Mouse (Mus musculus) MEL (cell line): ENCODE results near the gene Crk. TPM values are rescaled to one million over a fixed set of nuclear protein-coding genes. Genes with fewer than 3 reads are reported as not detected.

ENCODE experiments used
- DNase-seq: peaks from one replicate; pipeline ENCODE4 v3.0.0; 2011; ENCODE audit warnings: low read depth, low spot score
- H3K27ac ChIP-seq: 2 replicates; pipeline ENCODE4 v1.5.1; 2012; ENCODE audit warnings: low read depth, mild to moderate bottlenecking, control low read depth, low read length, moderate library complexity; ENCODE audit not compliant: control insufficient read depth
- H3K27me3 ChIP-seq, 2 experiments: fragments of 150-350 bp in 1 of 2; sonication (generic) in 1 of 2; 2 replicates each; pipeline ENCODE4 v1.6.1; 2012; ENCODE audit warnings: low read length in 2 of 2, mild to moderate bottlenecking in 2 of 2, improper control_type of control experiment in 1 of 2, moderate library complexity in 1 of 2; ENCODE audit not compliant: insufficient read depth in 2 of 2, control insufficient read depth in 1 of 2
- H3K36me3 ChIP-seq, 2 experiments: 2 replicates each; pipeline ENCODE4 v1.6.1; 2012 to 2014; ENCODE audit warnings: low read length in 2 of 2, improper control_type of control experiment in 1 of 2, inconsistent platforms in 1 of 2, mild to moderate bottlenecking in 1 of 2; ENCODE audit not compliant: insufficient read depth in 2 of 2, control insufficient read depth in 1 of 2
- H3K4me1 ChIP-seq, 2 experiments: fragments of 150-350 bp in 1 of 2; sonication (generic) in 1 of 2; 2 replicates each; pipeline ENCODE4 v1.6.1; 2012; ENCODE audit warnings: low read length in 2 of 2, improper control_type of control experiment in 1 of 2, mild to moderate bottlenecking in 1 of 2; ENCODE audit not compliant: insufficient read depth in 2 of 2, control insufficient read depth in 1 of 2
- H3K4me3 ChIP-seq, 2 experiments: fragments of 150-350 bp in 1 of 2; sonication (generic) in 1 of 2; 2 replicates each; pipeline ENCODE4 v1.5.1; 2012; ENCODE audit warnings: low read depth in 2 of 2, low read length in 2 of 2, mild to moderate bottlenecking in 2 of 2, moderate library complexity in 2 of 2, control low read depth in 1 of 2, improper control_type of control experiment in 1 of 2; ENCODE audit not compliant: control insufficient read depth in 1 of 2, insufficient read depth in 1 of 2
- H3K79me2 ChIP-seq: 2 replicates; pipeline ENCODE4 v1.6.1; 2012; ENCODE audit warnings: mild to moderate bottlenecking, low read length, moderate library complexity; ENCODE audit not compliant: control insufficient read depth, poor library complexity, insufficient read depth
- H3K9ac ChIP-seq: 2 replicates; pipeline ENCODE4 v1.6.1; 2012; ENCODE audit warnings: low read depth, mild to moderate bottlenecking, control low read depth, low read length, moderate library complexity; ENCODE audit not compliant: control insufficient read depth, poor library complexity, severe bottlenecking
- H3K9me3 ChIP-seq: fragments of 150-350 bp; sonication (generic); replicated peaks from 2 replicates; pipeline ENCODE4 v1.6.1; 2012; ENCODE audit warnings: mild to moderate bottlenecking, low read length, improper control_type of control experiment, moderate library complexity; ENCODE audit not compliant: insufficient read depth
- CHD2 ChIP-seq: IDR thresholded peaks from 2 replicates; pipeline ENCODE4 v1.6.1; 2011; ENCODE audit warnings: low read length, improper control_type of control experiment
- CTCF ChIP-seq, 3 experiments: IDR thresholded peaks in 2 of 3; conservative IDR thresholded peaks in 1 of 3; 2 replicates each; pipeline ENCODE4 v1.5.1; 2011 to 2012; ENCODE audit warnings: low read length in 3 of 3, low read depth in 2 of 3, mild to moderate bottlenecking in 2 of 3, improper control_type of control experiment in 1 of 3, inconsistent platforms in 1 of 3, mixed read lengths in 1 of 3, moderate library complexity in 1 of 3; ENCODE audit not compliant: control insufficient read depth in 1 of 3, insufficient read depth in 1 of 3, poor library complexity in 1 of 3, severe bottlenecking in 1 of 3
- HCFC1 ChIP-seq: IDR thresholded peaks from 2 replicates; pipeline ENCODE4 v1.6.1; 2012; ENCODE audit warnings: low read depth, mild to moderate bottlenecking, inconsistent platforms, low read length, improper control_type of control experiment, moderate library complexity
- KAT2A ChIP-seq: conservative IDR thresholded peaks from 2 replicates; pipeline ENCODE4 v1.6.1; 2012; ENCODE audit warnings: low read depth, low read length, improper control_type of control experiment, inconsistent platforms
- MAZ ChIP-seq: IDR thresholded peaks from 2 replicates; pipeline ENCODE4 v1.6.1; 2012; ENCODE audit warnings: low read depth, mild to moderate bottlenecking, inconsistent platforms, low read length, improper control_type of control experiment
- MXI1 ChIP-seq: IDR thresholded peaks from 2 replicates; pipeline ENCODE4 v1.6.1; 2011; ENCODE audit warnings: mild to moderate bottlenecking, low read depth, low read length, improper control_type of control experiment
- MYB ChIP-seq: IDR thresholded peaks from 2 replicates; pipeline ENCODE4 v1.6.1; 2011; ENCODE audit warnings: mild to moderate bottlenecking, low read depth, low read length, improper control_type of control experiment
- NELFE ChIP-seq: IDR thresholded peaks from 2 replicates; pipeline ENCODE4 v1.6.1; 2011; ENCODE audit warnings: low read depth, low read length, improper control_type of control experiment
- NRF1 ChIP-seq: IDR thresholded peaks from 2 replicates; pipeline ENCODE4 v1.6.1; 2014; ENCODE audit warnings: low read depth, mild to moderate bottlenecking, inconsistent platforms, low read length, improper control_type of control experiment, moderate library complexity; ENCODE audit not compliant: poor library complexity, insufficient read depth, severe bottlenecking
- POLR2A ChIP-seq, 2 experiments: IDR thresholded peaks; 2 replicates each; pipeline ENCODE4 v1.6.1; 2011 to 2012; ENCODE audit warnings: low read length in 2 of 2, mild to moderate bottlenecking in 2 of 2, control low read depth in 1 of 2, improper control_type of control experiment in 1 of 2, low read depth in 1 of 2, moderate library complexity in 1 of 2; ENCODE audit not compliant: control insufficient read depth in 1 of 2, insufficient read depth in 1 of 2, poor library complexity in 1 of 2
- RCOR1 ChIP-seq: IDR thresholded peaks from 2 replicates; pipeline ENCODE4 v1.6.1; 2012; ENCODE audit warnings: low read depth, mild to moderate bottlenecking, inconsistent platforms, low read length, improper control_type of control experiment
- SIN3A ChIP-seq: IDR thresholded peaks from 2 replicates; pipeline ENCODE4 v1.6.1; 2012; ENCODE audit warnings: low read length, improper control_type of control experiment, inconsistent platforms
- TBP ChIP-seq: IDR thresholded peaks from 2 replicates; pipeline ENCODE4 v1.8.0; 2011; ENCODE audit warnings: low read depth, low read length, improper control_type of control experiment
- UBTF ChIP-seq: IDR thresholded peaks from 2 replicates; pipeline ENCODE4 v1.6.1; 2012; ENCODE audit warnings: low read depth, mild to moderate bottlenecking, inconsistent platforms, low read length, improper control_type of control experiment, moderate library complexity, borderline replicate concordance; ENCODE audit not compliant: insufficient read depth
- USF1 ChIP-seq: IDR thresholded peaks from 2 replicates; pipeline ENCODE4 v1.6.1; 2014; ENCODE audit warnings: low read depth, mild to moderate bottlenecking, inconsistent platforms, low read length, improper control_type of control experiment, moderate library complexity
- ZNF384 ChIP-seq: IDR thresholded peaks from 2 replicates; pipeline ENCODE4 v1.6.1; 2012; ENCODE audit warnings: low read depth, mild to moderate bottlenecking, inconsistent platforms, low read length, improper control_type of control experiment
- polyA plus RNA-seq, 2 experiments: library from polyadenylated mRNA; stranded (reverse) in 1 of 2; unstranded in 1 of 2; fragments of >175 nt in 1 of 2; fragments of >200 nt in 1 of 2; gene quantifications; 2 replicates each; pipeline versions ENCODE4 v1.2.1 to v1.2.4; 2012; ENCODE audit warnings: low replicate concordance in 2 of 2, low read depth in 1 of 2; ENCODE audit not compliant: insufficient read length in 2 of 2, insufficient read depth in 1 of 2, missing spikeins in 1 of 2
- total RNA-seq: library from RNA; depleted of rRNA; stranded (reverse); fragments of 300-350 nt; gene quantifications from 2 replicates; pipeline ENCODE4 v1.2.3, GENCODE M21; 2012

Crk gene
- total and polyA plus RNA-seq, 3 experiments: 33.8 to 68.0 (median 66.2) TPM

DNA sequence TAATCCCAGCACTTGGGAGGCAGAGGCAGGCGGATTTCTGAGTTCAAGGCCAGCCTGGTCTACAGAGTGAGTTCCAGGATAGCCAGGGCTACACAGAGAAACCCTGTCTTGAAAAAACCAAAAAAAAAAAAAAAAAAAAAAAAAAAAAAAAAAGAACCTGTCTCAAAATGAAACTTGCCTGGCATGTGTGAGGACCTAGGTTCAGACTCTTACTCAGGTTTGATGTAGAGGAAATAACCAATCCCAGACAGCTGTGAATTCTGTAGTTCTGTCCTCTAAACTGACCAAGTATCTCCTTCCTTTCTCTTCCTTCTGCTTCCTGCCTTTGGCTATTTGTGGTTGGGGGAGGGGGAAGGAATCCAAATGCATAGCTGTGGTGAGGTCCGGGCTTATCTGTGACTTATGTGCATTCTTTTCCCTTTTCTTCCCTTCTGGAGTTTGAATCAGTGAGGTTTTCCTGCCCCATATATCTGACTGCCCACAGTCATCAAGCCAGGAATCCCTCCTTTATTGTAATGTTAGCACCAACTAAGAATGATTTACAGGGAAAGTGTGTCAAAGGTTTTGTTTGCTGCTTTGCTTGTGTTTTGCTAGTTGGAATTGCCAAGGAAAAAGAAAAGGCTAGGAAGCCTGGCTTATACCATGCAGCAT lies 8.4 kb downstream of the Crk start:
- Histone ChIP-seq H3K36me3 (peaks cover 6 to 32% of the 10 kb centered on the region in 2 experiments), H3K9me3 (no peaks in the 10 kb centered on the region), H3K79me2 (peaks cover 53% of the 10 kb centered on the region), H3K27ac (no peak overlapping the region), H3K4me1 (no peaks in the 10 kb centered on the region), H3K4me3 (no peak overlapping the region), H3K9ac (no peak overlapping the region), H3K27me3 (no peaks in the 10 kb centered on the region)
- TF ChIP-seq ZNF384 (peak; percentile 50; the same call in 1 of the 2 replicates), CTCF (IDR thresholded peaks at IDR 0.05 in 2 of 3, conservative IDR thresholded peaks at IDR 0.05 in 1 of 3; ENCODE audit: control insufficient read depth in 1 of 3, insufficient read depth in 1 of 3, low read depth in 2 of 3, low read length in 3 of 3, poor library complexity in 1 of 3, severe bottlenecking in 1 of 3) (no peak)
- DNase-seq: no peak

GRCm38 (mm10) chr11:75688132-75688531 lies 9.1 kb downstream of the Crk start:
- Histone ChIP-seq H3K79me2 (peaks cover 50% of the 10 kb centered on the region), H3K9ac (no peak overlapping the region)
- no peak for TF ChIP-seq NRF1
- TF ChIP-seq SIN3A: no peak
- TF ChIP-seq MAZ: no peak
- TF ChIP-seq MYB: no peak
- TF ChIP-seq POLR2A (IDR thresholded peaks at IDR 0.05; ENCODE audit: control insufficient read depth in 1 of 2, insufficient read depth in 1 of 2, low read depth in 1 of 2, low read length in 2 of 2, poor library complexity in 1 of 2): no peak
- TF ChIP-seq MXI1: no peak
- no peak for TF ChIP-seq USF1
- no peak for TF ChIP-seq NELFE
- no peak for TF ChIP-seq RCOR1
- TF ChIP-seq KAT2A: no peak
- no peak for TF ChIP-seq UBTF
- TF ChIP-seq CHD2: no peak
- TF ChIP-seq TBP: no peak
- no peak for TF ChIP-seq HCFC1
- TF ChIP-seq, all 39 proteins: peak for 0
- DNase-seq: no peak
- H3K4me1 ChIP-seq: no peaks in the 10 kb centered on the region
- no peaks in the 10 kb centered on the region for H3K9me3 ChIP-seq
- H3K36me3 ChIP-seq: peaks cover 6 to 37% of the 10 kb centered on the region in 2 experiments; a peak in 3 of 4 replicates
- no peak overlapping the region for H3K27ac ChIP-seq
- H3K4me3 ChIP-seq: no peak overlapping the region
- no peaks in the 10 kb centered on the region for H3K27me3 ChIP-seq
